Mouse (Mus musculus) liver, postnatal 0 days (tissue): ENCODE data around the gene Akap7.

Experiments used
- CTCF ChIP-seq: sonication (generic); IDR thresholded peaks from 2 replicates; pipeline ENCODE4 v1.5.1; 2016; ENCODE audit warnings: antibody characterized with exemption, low read depth
- EP300 ChIP-seq: IDR thresholded peaks from 2 replicates; pipeline ENCODE4 v1.6.1; 2016; ENCODE audit warnings: antibody characterized with exemption, low read depth, mild to moderate bottlenecking

DNA sequence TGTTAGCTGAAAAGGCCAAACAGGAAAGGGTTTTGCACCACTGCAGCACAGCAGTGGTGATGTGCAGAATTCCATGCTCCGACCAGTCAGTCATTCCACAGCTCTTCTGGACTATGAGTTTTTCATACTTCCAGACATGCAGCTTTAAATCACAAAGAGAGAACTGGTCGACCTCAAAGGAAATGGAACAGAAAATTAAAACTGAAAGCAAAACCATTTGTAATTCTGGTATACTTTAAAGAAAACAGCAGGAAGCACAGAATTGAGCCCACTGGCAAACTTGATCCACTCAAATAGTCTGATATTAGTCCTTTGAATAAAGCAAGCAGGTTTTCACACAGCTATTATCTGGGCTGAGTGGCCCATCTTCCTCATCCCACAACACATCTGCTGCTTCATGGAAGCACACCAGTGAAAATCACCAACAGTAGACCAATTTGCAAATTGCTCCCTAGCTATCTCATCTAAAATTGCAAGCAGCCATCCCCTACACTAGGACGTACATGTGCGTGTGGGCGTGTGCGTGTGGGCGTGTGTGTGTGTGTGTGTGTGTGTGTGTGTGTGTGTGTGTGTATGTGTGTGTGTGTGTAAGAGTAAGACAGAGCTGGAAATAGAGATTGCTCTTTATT, 156.4 kb downstream of the Akap7 start:
- TF ChIP-seq CTCF: no peak
- TF ChIP-seq EP300: no peak
